Mouse (Mus musculus) megakaryocyte, embryonic 14.5 days (primary cell): ENCODE data around the gene Ptp4a2.

Experiments
- FLI1 ChIP-seq: IDR thresholded peaks from 2 replicates; pipeline ENCODE4 v1.6.1; 2012; ENCODE audit warnings: low read length, inconsistent platforms, mixed read lengths
- GATA1 ChIP-seq: IDR thresholded peaks from 3 replicates; pipeline ENCODE4 v1.6.1; 2012; ENCODE audit warnings: mixed read lengths, low read length, inconsistent platforms, borderline replicate concordance

- TF ChIP-seq GATA1, result no peak
- no peak for TF ChIP-seq FLI1
Measured at GRCm38 (mm10) chr4:129853053-129853452, 42.0 kb downstream of the Ptp4a2 start.
